Mouse (Mus musculus) CD4-positive, CD25-positive, alpha-beta regulatory T cell, adult 4 months (primary cell): ENCODE data around the gene Polr2a. TPM values are rescaled to one million over a fixed set of nuclear protein-coding genes. Genes with fewer than 3 reads are reported as not detected.
A peak's percentile ranks its signal among the peaks of the same experiment; 100 is the strongest.

Experiments
- ATAC-seq: one replicate; pipeline ENCODE4 v1.8.0; 2017
- polyA plus RNA-seq, 2 experiments: library from polyadenylated mRNA; unstranded; fragments of 100-300 nt; shearing (Covaris generic); gene quantifications; one replicate each; pipeline ENCODE4 v1.2.1; 2017

Gene Polr2a
- 10 to 100 TPM; 25.6 to 36.0 TPM for polyA plus RNA-seq

- peak; percentile 69 for ATAC-seq
These were observed at the start of gene Polr2a for GRCm38 (mm10) chr11:69758478-69758970. Gene Polr2a, minus strand, starts transcription at chr11:69758637.

- ATAC-seq = no peak
These were observed 49.2 kb upstream of the Polr2a start for GRCm38 (mm10) chr11:69807641-69808040.

GRCm38 (mm10) chr11:69806378-69806777 is 47.9 kb upstream of the Polr2a start:
- ATAC-seq = no peak

- ATAC-seq = no peak
These were observed 46.8 kb upstream of the Polr2a start, which contains the start of gene Tmem102 for GRCm38 (mm10) chr11:69804972-69805909. Gene Tmem102, minus strand, starts transcription at chr11:69805624.

- no peak for ATAC-seq
These were observed 46.2 kb upstream of the Polr2a start for GRCm38 (mm10) chr11:69804652-69804940.

- ATAC-seq = peak; percentile 67
These were observed 45.6 kb upstream of the Polr2a start for GRCm38 (mm10) chr11:69803786-69804651.

GRCm38 (mm10) chr11:69803328-69803727 is 44.9 kb upstream of the Polr2a start:
- ATAC-seq = no peak

- ATAC-seq = peak; percentile 54
These were observed 44.2 kb upstream of the Polr2a start for GRCm38 (mm10) chr11:69802648-69803105.

- ATAC-seq = no peak
These were observed 43.0 kb upstream of the Polr2a start, which contains the start of gene Fgf11 for GRCm38 (mm10) chr11:69801379-69801977. Gene Fgf11, minus strand, starts transcription at chr11:69801857.

GRCm38 (mm10) chr11:69800392-69801197 is 42.2 kb upstream of the Polr2a start:
- no peak for ATAC-seq

GRCm38 (mm10) chr11:69800138-69800391 is 41.6 kb upstream of the Polr2a start:
- ATAC-seq = no peak

GRCm38 (mm10) chr11:69799394-69800137 is 41.1 kb upstream of the Polr2a start:
- ATAC-seq = no peak

GRCm38 (mm10) chr11:69797924-69798323 is 39.5 kb upstream of the Polr2a start:
- no peak for ATAC-seq

GRCm38 (mm10) chr11:69795983-69796435 is 37.6 kb upstream of the Polr2a start:
- ATAC-seq = no peak

GRCm38 (mm10) chr11:69795168-69795982 is 36.9 kb upstream of the Polr2a start, which contains the start of gene Chrnb1:
Gene Chrnb1, minus strand, starts transcription at chr11:69795943.
- peak; percentile 100 for ATAC-seq

GRCm38 (mm10) chr11:69793429-69793828 is 35.0 kb upstream of the Polr2a start:
- ATAC-seq = no peak

GRCm38 (mm10) chr11:69791420-69791819 is 33.0 kb upstream of the Polr2a start:
- no peak for ATAC-seq

GRCm38 (mm10) chr11:69789431-69789830 is 31.0 kb upstream of the Polr2a start:
- ATAC-seq = no peak

- ATAC-seq = no peak
These were observed 28.9 kb upstream of the Polr2a start for GRCm38 (mm10) chr11:69787306-69787705.

GRCm38 (mm10) chr11:69784793-69785272 is 26.4 kb upstream of the Polr2a start:
- ATAC-seq = no peak
